ENCODE assay signal across 12 mouse cellular contexts in the genomic region with DNA sequence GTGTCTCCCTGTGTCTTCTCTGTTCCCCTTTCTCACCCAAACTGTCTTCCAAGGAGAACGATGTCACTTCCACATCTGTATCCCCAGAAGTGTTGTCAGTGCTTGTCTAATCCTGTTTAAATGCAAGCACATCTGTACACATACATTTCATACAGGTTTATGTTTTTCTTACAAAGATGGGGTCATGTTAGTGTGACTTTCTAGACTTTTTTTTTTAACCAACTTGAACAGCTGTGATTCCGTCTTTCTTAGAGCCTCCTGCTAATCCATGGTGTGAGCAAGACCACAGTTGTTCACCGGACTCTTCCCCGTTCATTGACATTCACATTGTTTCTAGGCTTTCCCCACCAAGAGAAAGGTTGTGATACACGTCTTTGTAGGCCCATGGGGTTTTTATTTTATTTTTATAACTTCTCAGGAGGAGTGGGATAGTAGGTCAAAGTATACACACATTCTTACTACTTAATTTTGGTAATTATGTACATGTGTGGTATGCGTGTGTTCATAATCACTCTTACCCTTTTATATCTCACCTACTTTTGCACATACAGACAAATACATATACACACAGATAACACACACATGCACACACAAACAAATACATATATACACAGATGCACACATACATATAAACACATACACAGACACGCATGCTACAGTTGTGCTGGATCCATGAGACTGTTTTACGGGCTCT.
"Had no signal": no experiment of that assay in that cellular context is flagged by ENCODE, and none has a peak within 500 bp of the region (broad histone marks: within the 10 kb centered on the region; RNA-seq: fewer than 3 reads in every experiment).

No protein-coding gene starts in this region.

- DNase-seq: left cerebral cortex, postnatal 4 days; liver; liver, embryonic 13.5 days; liver, postnatal 0 days; lung, adult 18-20 months; lung, adult 2 months; lung, embryonic 14.5 days; lung, postnatal 10 days; lung, postnatal 14 days; lung, postnatal 36 days; lung, postnatal 4 days; midbrain, embryonic 14.5 days had no signal
